Mouse (Mus musculus) myocyte (in vitro differentiated cells): ENCODE measurements around the gene Kank2. TPM values are rescaled to one million over a fixed set of nuclear protein-coding genes. Genes with fewer than 3 reads are reported as not detected.

Experiments used
- H3K27me3 ChIP-seq: one replicate; pipeline ENCODE4 v1.6.1; 2011; ENCODE audit not compliant: control insufficient read depth, insufficient read depth, insufficient read length
- H3K36me3 ChIP-seq: one replicate; pipeline ENCODE4 v1.6.1; 2011; ENCODE audit not compliant: control insufficient read depth, insufficient read depth
- H3K4me2 ChIP-seq: one replicate; pipeline ENCODE4 v1.6.1; 2011; ENCODE audit warnings: low read depth, control low read depth
- H3K4me3 ChIP-seq: one replicate; pipeline ENCODE4 v1.5.1; 2011; ENCODE audit warnings: mild to moderate bottlenecking, control low read depth, moderate library complexity
- H3K79me2 ChIP-seq: one replicate; pipeline ENCODE4 v1.6.1; 2011; ENCODE audit not compliant: control insufficient read depth, insufficient read depth
- H3ac ChIP-seq: one replicate; pipeline ENCODE4 v1.6.1; 2011; ENCODE audit not compliant: control insufficient read depth, insufficient read length
- CEBPB ChIP-seq: IDR thresholded peaks from 2 replicates; pipeline ENCODE4 v1.6.1; 2011; ENCODE audit warnings: mild to moderate bottlenecking, moderate library complexity; ENCODE audit not compliant: poor library complexity, insufficient read depth, severe bottlenecking
- E2F4 ChIP-seq: IDR thresholded peaks from one replicate; pipeline ENCODE4 v1.6.1; 2011; ENCODE audit warnings: mild to moderate bottlenecking, control low read depth, moderate library complexity; ENCODE audit not compliant: insufficient read depth
- MAX ChIP-seq: IDR thresholded peaks from one replicate; pipeline ENCODE4 v1.6.1; 2011; ENCODE audit warnings: low read depth, mild to moderate bottlenecking, control low read depth
- MYOD1 ChIP-seq, 3 experiments: IDR thresholded peaks; one replicate each; pipeline ENCODE4 v1.6.1; 2011; ENCODE audit warnings: control low read depth in 2 of 3, low read depth in 2 of 3, mild to moderate bottlenecking in 2 of 3, moderate library complexity in 1 of 3; ENCODE audit not compliant: insufficient read length in 2 of 3, control insufficient read depth in 1 of 3
- MYOG ChIP-seq, 3 experiments: IDR thresholded peaks; one replicate each; pipeline ENCODE4 v1.6.1; 2011; ENCODE audit warnings: control low read depth in 2 of 3, low read depth in 2 of 3, mild to moderate bottlenecking in 2 of 3; ENCODE audit not compliant: insufficient read length in 2 of 3, control insufficient read depth in 1 of 3, insufficient read depth in 1 of 3
- POLR2A ChIP-seq: IDR thresholded peaks from one replicate; pipeline ENCODE4 v1.6.1; 2011; ENCODE audit warnings: low read depth, mild to moderate bottlenecking, control low read depth, moderate library complexity; ENCODE audit not compliant: insufficient read length
- POLR2AphosphoS2 ChIP-seq: IDR thresholded peaks from one replicate; pipeline ENCODE4 v1.6.1; 2011; ENCODE audit warnings: low read depth, control low read depth; ENCODE audit not compliant: insufficient read length
- REST ChIP-seq: IDR thresholded peaks from one replicate; pipeline ENCODE4 v1.6.1; 2011; ENCODE audit warnings: mild to moderate bottlenecking, control low read depth, moderate library complexity; ENCODE audit not compliant: insufficient read depth, insufficient read length
- SRF ChIP-seq: IDR thresholded peaks from one replicate; pipeline ENCODE4 v1.6.1; 2011; ENCODE audit warnings: low read depth; ENCODE audit not compliant: control insufficient read depth, insufficient read length
- TCF12 ChIP-seq: IDR thresholded peaks from one replicate; pipeline ENCODE4 v1.6.1; 2011; ENCODE audit warnings: mild to moderate bottlenecking, control low read depth; ENCODE audit not compliant: poor library complexity, insufficient read depth, severe bottlenecking
- TCF3 ChIP-seq: IDR thresholded peaks from one replicate; pipeline ENCODE4 v1.6.1; 2011; ENCODE audit warnings: low read depth, control low read depth; ENCODE audit not compliant: insufficient read length
- USF1 ChIP-seq: IDR thresholded peaks from one replicate; pipeline ENCODE4 v1.6.1; 2011; ENCODE audit warnings: low read depth, mild to moderate bottlenecking, control low read depth, moderate library complexity
- polyA plus RNA-seq: library from polyadenylated mRNA; unstranded; fragments of >200 nt; fragmentation: generic; extraction: Trizol; gene quantifications from one replicate; pipeline ENCODE4 v1.2.1, GENCODE M21; 2012; ENCODE audit warnings: missing spikeins

Kank2 gene
- polyA plus RNA-seq, 1 experiment = 49.4 TPM

DNA sequence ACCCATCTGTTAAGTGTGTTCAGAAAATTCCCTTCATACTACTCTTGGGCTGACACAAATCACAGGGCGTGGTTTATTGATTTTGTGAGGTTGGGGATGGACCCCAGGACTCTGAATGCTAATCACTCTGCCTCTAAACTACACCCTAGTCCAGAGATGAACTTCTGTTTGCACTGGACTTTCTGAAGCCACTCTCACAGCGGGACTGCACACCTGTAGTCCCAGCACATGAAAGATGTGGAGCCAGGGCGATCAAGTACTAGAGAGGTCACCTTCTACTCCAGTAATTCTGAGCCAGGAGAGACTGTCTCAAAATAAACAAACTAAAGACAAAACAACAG is 436 bp upstream of the Kank2 start:
- TF ChIP-seq REST = no peak
- no peak for TF ChIP-seq MYOD1 (IDR thresholded peaks at IDR 0.05; ENCODE audit: control insufficient read depth in 1 of 3, insufficient read length in 2 of 3, low read depth in 2 of 3)
- TF ChIP-seq USF1 = peak; percentile 51
- H3ac ChIP-seq = peak overlapping the region; percentile 86
- no peaks in the 10 kb centered on the region for H3K27me3 ChIP-seq
- peak overlapping the region; percentile 81 for H3K4me2 ChIP-seq
- H3K36me3 ChIP-seq = peaks cover 3% of the 10 kb centered on the region
- peaks cover 31% of the 10 kb centered on the region for H3K79me2 ChIP-seq
- peak overlapping the region; percentile 95 for H3K4me3 ChIP-seq

DNA sequence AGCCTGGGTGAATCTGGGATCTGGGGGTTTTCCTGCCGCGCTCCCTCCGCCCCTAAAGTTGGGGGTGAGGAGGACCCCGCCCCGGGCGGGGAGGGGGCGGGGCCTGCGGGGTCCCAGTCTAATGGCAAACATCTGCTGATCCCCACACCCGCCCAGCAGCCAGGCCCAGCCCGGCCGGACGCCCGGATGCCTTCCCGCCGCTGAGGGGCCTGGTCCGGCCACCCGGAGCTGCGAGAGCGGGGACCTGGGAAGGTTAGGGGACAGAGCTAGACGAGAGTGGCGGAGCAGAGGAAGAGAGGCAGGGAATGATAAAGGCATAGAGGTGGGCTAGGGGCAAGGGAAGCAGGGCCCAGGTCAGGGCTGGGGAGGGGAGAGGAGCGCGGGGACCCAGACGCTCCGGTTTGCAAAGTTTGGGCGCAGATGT is 611 bp downstream of the Kank2 start:
- peak overlapping the region; percentile 87 for H3K4me2 ChIP-seq
- no peak for TF ChIP-seq SRF
- TF ChIP-seq MYOD1 (IDR thresholded peaks at IDR 0.05; ENCODE audit: control insufficient read depth in 1 of 3, insufficient read length in 2 of 3, low read depth in 2 of 3) = peak in 1 of 3 experiments; percentile 55

DNA sequence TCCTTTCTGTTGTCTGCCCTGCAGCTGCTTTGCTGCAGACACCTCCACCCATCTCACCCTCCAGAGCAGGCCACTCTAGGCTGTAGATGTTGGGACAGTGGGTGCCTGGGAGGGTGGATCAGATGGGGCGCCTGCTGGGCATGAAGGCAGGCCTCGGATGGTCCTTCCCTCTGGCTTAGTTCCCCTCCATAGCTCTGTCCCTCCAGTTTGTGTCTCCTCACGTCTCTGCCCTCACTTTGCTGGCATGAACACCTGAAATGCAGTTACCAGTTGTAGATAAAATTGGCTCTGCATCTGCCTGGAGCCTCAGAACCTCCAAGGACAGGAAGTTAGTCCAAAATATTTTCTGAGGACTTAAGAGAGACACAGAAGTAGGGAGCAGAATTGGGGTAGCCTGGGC is 1.6 kb downstream of the Kank2 start:
- Histone ChIP-seq H3K27me3 (no peaks in the 10 kb centered on the region), H3ac (no peak overlapping the region), H3K36me3 (peaks cover 12% of the 10 kb centered on the region), H3K4me2 (peak overlapping the region; percentile 87), H3K79me2 (peaks cover 31% of the 10 kb centered on the region), H3K4me3 (peak overlapping the region; percentile 95)
- no peak for TF ChIP-seq POLR2A
- TF ChIP-seq REST = no peak
- no peak for TF ChIP-seq E2F4
- TF ChIP-seq MYOD1 (IDR thresholded peaks at IDR 0.05; ENCODE audit: control insufficient read depth in 1 of 3, insufficient read length in 2 of 3, low read depth in 2 of 3) = peak in 2 of 3 experiments; percentile 15 to 17
- TF ChIP-seq MAX = no peak
- TF ChIP-seq MYOG (IDR thresholded peaks at IDR 0.05; ENCODE audit: control insufficient read depth in 1 of 3, insufficient read depth in 1 of 3, insufficient read length in 2 of 3, low read depth in 2 of 3) = peak in 1 of 3 experiments; percentile 20
- no peak for TF ChIP-seq CEBPB
- TF ChIP-seq TCF12 = no peak
- TF ChIP-seq USF1 = no peak

More for the DNA sequence above, 611 bp downstream of the Kank2 start:
- H3K79me2 ChIP-seq = peaks cover 39% of the 10 kb centered on the region
- H3K27me3 ChIP-seq = no peaks in the 10 kb centered on the region
- H3ac ChIP-seq = peak overlapping the region; percentile 86
- H3K4me3 ChIP-seq = peak overlapping the region; percentile 95
- peaks cover 12% of the 10 kb centered on the region for H3K36me3 ChIP-seq

DNA sequence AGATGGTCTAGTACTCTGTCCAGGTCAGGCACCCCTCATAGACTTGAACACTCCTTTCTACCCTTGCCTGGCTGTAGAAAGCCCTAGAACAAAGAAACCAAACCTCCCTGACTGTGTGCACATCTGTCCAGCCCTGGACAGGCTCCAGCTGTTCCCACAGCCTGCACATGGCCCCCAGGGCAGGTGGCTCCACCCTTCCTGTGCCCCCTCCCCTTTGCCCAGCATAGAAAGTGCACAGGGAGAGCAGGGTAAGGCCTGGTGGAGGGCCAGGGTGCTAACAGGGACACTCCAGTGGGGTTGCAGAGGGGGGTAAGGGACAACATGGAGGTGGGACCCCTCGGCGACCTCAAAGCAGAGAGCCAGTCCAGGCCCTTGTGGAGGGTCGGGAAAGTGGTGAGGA is 2.3 kb downstream of the Kank2 start:
- Histone ChIP-seq H3K36me3 (peaks cover 12% of the 10 kb centered on the region), H3K27me3 (no peaks in the 10 kb centered on the region), H3ac (no peak overlapping the region), H3K4me2 (peak overlapping the region; percentile 87), H3K79me2 (peaks cover 36% of the 10 kb centered on the region), H3K4me3 (peak overlapping the region; percentile 95)
- TF ChIP-seq MYOG (IDR thresholded peaks at IDR 0.05; ENCODE audit: control insufficient read depth in 1 of 3, insufficient read depth in 1 of 3, insufficient read length in 2 of 3, low read depth in 2 of 3) (peak in 1 of 3 experiments; percentile 2), SRF (no peak), CEBPB (no peak), E2F4 (no peak), MYOD1 (IDR thresholded peaks at IDR 0.05; ENCODE audit: control insufficient read depth in 1 of 3, insufficient read length in 2 of 3, low read depth in 2 of 3) (peak in 2 of 3 experiments; percentile 30 to 35), MAX (no peak), POLR2A (no peak), POLR2AphosphoS2 (no peak), TCF12 (no peak)

DNA sequence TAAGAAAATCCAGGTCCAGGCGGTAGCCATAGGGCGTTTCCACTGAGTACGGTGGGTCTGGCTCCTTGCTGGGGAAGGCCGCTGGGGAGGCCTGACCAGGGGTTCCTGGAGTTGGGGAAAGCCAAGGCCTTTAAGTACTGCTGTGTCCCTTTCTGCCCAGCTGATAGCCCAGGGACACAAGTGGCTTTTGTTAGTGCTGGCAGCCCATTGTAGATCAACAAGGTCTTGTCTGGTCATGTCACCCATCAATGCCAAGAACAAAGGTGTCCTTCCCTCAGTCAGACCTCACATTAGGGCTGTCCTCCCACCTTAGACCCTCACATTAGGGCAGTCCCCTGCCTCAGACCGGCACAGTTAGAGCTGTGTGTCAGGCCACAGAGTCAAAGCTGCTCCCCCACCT is 3.0 kb downstream of the Kank2 start:
- Histone ChIP-seq H3ac (no peak overlapping the region), H3K27me3 (no peaks in the 10 kb centered on the region), H3K4me3 (peak overlapping the region; percentile 95), H3K4me2 (peak overlapping the region; percentile 87), H3K36me3 (peaks cover 14% of the 10 kb centered on the region), H3K79me2 (peaks cover 42% of the 10 kb centered on the region)
- TF ChIP-seq REST (no peak), E2F4 (no peak), MYOD1 (IDR thresholded peaks at IDR 0.05; ENCODE audit: control insufficient read depth in 1 of 3, insufficient read length in 2 of 3, low read depth in 2 of 3) (no peak), TCF3 (no peak), SRF (no peak), MYOG (IDR thresholded peaks at IDR 0.05; ENCODE audit: control insufficient read depth in 1 of 3, insufficient read depth in 1 of 3, insufficient read length in 2 of 3, low read depth in 2 of 3) (no peak), CEBPB (no peak)

DNA sequence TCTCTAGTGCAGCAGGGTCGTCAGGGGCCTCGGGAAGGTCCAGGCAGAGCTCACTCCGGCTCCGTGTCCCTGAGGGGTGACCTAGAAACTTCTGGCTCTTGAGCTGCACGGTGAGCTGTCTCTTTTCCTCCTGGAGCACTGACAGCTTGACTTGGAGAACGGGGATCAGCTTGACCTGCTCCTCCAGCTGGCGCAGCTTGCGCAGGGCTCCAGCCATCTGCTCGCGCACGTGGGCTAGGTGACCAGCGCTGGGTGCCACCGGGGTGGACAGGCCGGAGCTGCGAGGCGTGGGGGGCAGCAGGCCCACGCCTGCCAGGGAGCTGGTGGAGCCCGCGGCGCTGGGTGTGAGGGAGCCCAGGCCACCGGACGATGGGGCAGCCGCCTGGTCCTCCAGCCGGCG is 3.6 kb downstream of the Kank2 start:
- Histone ChIP-seq H3K4me3 (no peak overlapping the region), H3K79me2 (peaks cover 49% of the 10 kb centered on the region), H3K27me3 (no peaks in the 10 kb centered on the region), H3K36me3 (peaks cover 17% of the 10 kb centered on the region), H3K4me2 (no peak overlapping the region), H3ac (no peak overlapping the region)
- no peak for TF ChIP-seq USF1
- TF ChIP-seq E2F4 = no peak
- TF ChIP-seq CEBPB = no peak
- TF ChIP-seq TCF3 = no peak
- no peak for TF ChIP-seq SRF
- no peak for TF ChIP-seq POLR2A
- no peak for TF ChIP-seq MAX
- TF ChIP-seq REST = no peak
- TF ChIP-seq MYOG (IDR thresholded peaks at IDR 0.05; ENCODE audit: control insufficient read depth in 1 of 3, insufficient read depth in 1 of 3, insufficient read length in 2 of 3, low read depth in 2 of 3) = no peak
- no peak for TF ChIP-seq MYOD1 (IDR thresholded peaks at IDR 0.05; ENCODE audit: control insufficient read depth in 1 of 3, insufficient read length in 2 of 3, low read depth in 2 of 3)
- no peak for TF ChIP-seq TCF12
- TF ChIP-seq POLR2AphosphoS2 = no peak
